Mouse (Mus musculus) bone marrow, adult 2 months (tissue): Measurements from ENCODE around the gene Pof1b.

Experiments
- CTCF ChIP-seq: fragments of 200-500 bp; IDR thresholded peaks from 2 replicates; pipeline ENCODE4 v1.5.1; 2011; ENCODE audit warnings: low read length, control low read depth; ENCODE audit not compliant: control insufficient read depth, insufficient read depth
- POLR2A ChIP-seq: fragments of 200-500 bp; IDR thresholded peaks from 2 replicates; pipeline ENCODE4 v1.6.1; 2011; ENCODE audit warnings: low read depth, mild to moderate bottlenecking, control low read depth, low read length, borderline replicate concordance; ENCODE audit not compliant: control insufficient read depth

DNA sequence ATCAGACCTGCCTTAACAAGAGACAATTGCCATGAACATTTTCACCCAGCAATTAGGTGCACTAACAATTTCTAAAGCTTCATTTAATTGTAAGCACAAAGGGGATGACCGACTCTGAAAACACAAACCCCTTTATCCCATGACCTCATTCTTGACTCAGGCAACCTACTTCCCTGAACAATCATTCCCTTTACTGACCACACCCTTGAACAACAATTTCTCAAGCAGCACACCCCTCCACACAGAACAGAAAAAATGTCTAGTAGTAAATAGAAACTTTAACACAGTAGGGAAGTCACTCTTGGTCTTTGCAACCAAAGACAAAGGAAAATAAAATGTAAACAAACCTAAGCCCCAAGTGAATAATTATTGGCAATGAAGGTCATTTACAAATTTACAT lies 4.1 kb downstream of the Pof1b start:
- TF ChIP-seq CTCF, result no peak
- TF ChIP-seq POLR2A, result no peak
